Mouse (Mus musculus): ENCODE results near the gene Mgat4c.

GRCm38 (mm10) chr10:101771157-101771556 is 89.9 kb downstream of the Mgat4c start:
- no peak for TF ChIP-seq CTCF (IDR thresholded peaks at IDR 0.05; ENCODE audit: low read depth, low read length)
- TF ChIP-seq POLR2A (IDR thresholded peaks at IDR 0.05; ENCODE audit: extremely low read depth, insufficient read depth, low read length): no peak
